Mouse (Mus musculus): ENCODE results near the gene Pex26.

Gene Pex26

GRCm38 (mm10) chr6:121167381-121167975 is 16.0 kb upstream of the Pex26 start:
- DNase-seq, result no peak

- no peak for DNase-seq
Measured at GRCm38 (mm10) chr6:121171102-121171501, 12.4 kb upstream of the Pex26 start.

GRCm38 (mm10) chr6:121173471-121173870 is 10.0 kb upstream of the Pex26 start:
- DNase-seq, result no peak

- no peak for DNase-seq
Measured at GRCm38 (mm10) chr6:121174761-121175160, 8.7 kb upstream of the Pex26 start.

GRCm38 (mm10) chr6:121176011-121176730 is 7.3 kb upstream of the Pex26 start:
- DNase-seq, result no peak

- DNase-seq, result no peak
Measured at GRCm38 (mm10) chr6:121176731-121177098, 6.8 kb upstream of the Pex26 start.

- no peak for DNase-seq
Measured at GRCm38 (mm10) chr6:121177118-121177708, 6.3 kb upstream of the Pex26 start.

GRCm38 (mm10) chr6:121178700-121179358 is 4.6 kb upstream of the Pex26 start:
- peak in 1 of 2 experiments; percentile 17 for DNase-seq

GRCm38 (mm10) chr6:121179846-121180245 is 3.6 kb upstream of the Pex26 start:
- no peak for DNase-seq

GRCm38 (mm10) chr6:121184198-121185140 is 1.0 kb downstream of the Pex26 start:
- DNase-seq, result peak; percentile 60 to 72

- DNase-seq, result no peak
Measured at GRCm38 (mm10) chr6:121185232-121185631, 1.8 kb downstream of the Pex26 start.

- no peak for DNase-seq
Measured at GRCm38 (mm10) chr6:121191261-121192009, 8.0 kb downstream of the Pex26 start.

GRCm38 (mm10) chr6:121194061-121194955 is 10.8 kb downstream of the Pex26 start:
- DNase-seq, result no peak

GRCm38 (mm10) chr6:121194956-121195731 is 11.7 kb downstream of the Pex26 start:
- no peak for DNase-seq

GRCm38 (mm10) chr6:121197807-121198365 is 14.4 kb downstream of the Pex26 start:
- no peak for DNase-seq

- DNase-seq, result no peak
Measured at GRCm38 (mm10) chr6:121200458-121200857, 17.0 kb downstream of the Pex26 start.

GRCm38 (mm10) chr6:121202026-121202425 is 18.6 kb downstream of the Pex26 start:
- DNase-seq, result no peak

- DNase-seq, result no peak
Measured at GRCm38 (mm10) chr6:121206481-121206880, 23.0 kb downstream of the Pex26 start.

- no peak for DNase-seq
Measured at GRCm38 (mm10) chr6:121209584-121209983, 26.1 kb downstream of the Pex26 start.

All from thymus, postnatal 36 days (tissue).